Mouse (Mus musculus): ENCODE data around the gene Gm37240.

GRCm38 (mm10) chr3:84955011-84955775 is 932.1 kb downstream of the Gm37240 start:
- no peak for TF ChIP-seq POLR2A (IDR thresholded peaks at IDR 0.05; ENCODE audit: insufficient read depth, low read depth, low read length)
- TF ChIP-seq CTCF (IDR thresholded peaks at IDR 0.05; ENCODE audit: insufficient read depth, low read depth, low read length): no peak

Measured in olfactory bulb, adult 2 months (tissue).